Mouse (Mus musculus): ENCODE measurements around the gene Crb2.

DNA sequence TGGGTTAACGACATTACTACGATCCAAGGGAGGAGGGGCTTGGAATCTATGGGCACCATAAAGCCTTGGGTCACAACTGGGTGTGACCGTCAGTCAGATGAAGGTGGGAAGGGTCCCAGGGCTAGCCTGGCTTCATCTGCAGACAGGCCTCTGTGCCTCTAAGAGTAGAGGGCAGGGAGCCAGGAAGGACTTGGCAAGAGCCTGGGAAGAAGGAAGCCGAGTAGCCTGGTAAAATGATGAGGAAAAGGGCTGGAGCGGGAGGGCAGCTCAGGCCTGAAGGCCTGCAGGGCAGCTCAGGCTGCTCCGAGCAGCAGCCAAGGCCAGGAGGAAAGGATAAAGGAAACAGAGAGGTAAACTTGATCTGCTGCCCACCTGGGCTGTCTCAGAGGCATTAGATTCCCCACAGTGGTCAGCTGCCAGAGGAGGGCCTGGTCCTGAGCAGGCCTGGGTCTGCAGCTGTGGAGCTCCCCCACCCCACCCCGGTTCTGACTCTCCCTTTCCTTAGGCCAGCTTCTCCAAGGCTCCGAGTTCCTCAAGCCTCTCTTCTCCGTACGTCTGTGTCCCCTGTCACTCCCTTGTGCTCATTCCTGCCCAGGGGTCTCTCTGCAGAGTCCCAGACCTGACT, 27.5 kb upstream of the Crb2 start:
- TF ChIP-seq CTCF (conservative IDR thresholded peaks at IDR 0.05; ENCODE audit: insufficient read depth, insufficient read length, low read depth, low read length) (no peak), POLR2A (IDR thresholded peaks at IDR 0.05; ENCODE audit: low read depth, low read length) (no peak)

All from kidney, adult 2 months (tissue).